Mouse (Mus musculus): ENCODE measurements around the gene Map2k6. TPM values are rescaled to one million over a fixed set of nuclear protein-coding genes. Genes with fewer than 3 reads are reported as not detected.

Gene Map2k6
- polyA plus RNA-seq, 1 experiment from 2014 or later = 18.9 TPM

- H3K4me3 ChIP-seq (replicated peaks) = no peak overlapping the region
- WGBS = 69% methylated on average over 11 of the region's 11 CpGs
- ATAC-seq = no peak
- H3K4me1 ChIP-seq (replicated peaks) = no peaks in the 10 kb centered on the region
- H3K9me3 ChIP-seq = no peaks in the 10 kb centered on the region
- H3K27me3 ChIP-seq (replicated peaks) = no peaks in the 10 kb centered on the region
- peaks cover 17% of the 10 kb centered on the region; the same call in 1 of the 2 replicates for H3K36me3 ChIP-seq
- no peak overlapping the region for H3K9ac ChIP-seq
- no peak overlapping the region for H3K27ac ChIP-seq
- H3K4me2 ChIP-seq (replicated peaks) = no peak overlapping the region
Observed at GRCm38 (mm10) chr11:110502937-110503670, 104.2 kb downstream of the Map2k6 start.

GRCm38 (mm10) chr11:110511466-110511865, 112.5 kb downstream of the Map2k6 start:
- Histone ChIP-seq H3K9me3 (no peaks in the 10 kb centered on the region), H3K27ac (no peak overlapping the region), H3K9ac (no peak overlapping the region), H3K36me3 (peaks cover 24% of the 10 kb centered on the region), H3K4me1 (replicated peaks) (no peaks in the 10 kb centered on the region), H3K4me2 (replicated peaks) (no peak overlapping the region), H3K4me3 (replicated peaks) (no peak overlapping the region), H3K27me3 (replicated peaks) (no peaks in the 10 kb centered on the region)
- no peak for ATAC-seq
- 92% methylated on average over 7 of the region's 7 CpGs for WGBS

- H3K9ac ChIP-seq = no peak overlapping the region
- H3K4me1 ChIP-seq (replicated peaks) = no peaks in the 10 kb centered on the region
- no peak for ATAC-seq
- H3K9me3 ChIP-seq = no peaks in the 10 kb centered on the region
- 100% methylated on average over 1 of the region's 1 CpGs for WGBS
- H3K36me3 ChIP-seq = peaks cover 5% of the 10 kb centered on the region; the same call in 1 of the 2 replicates
- H3K27me3 ChIP-seq (replicated peaks) = no peaks in the 10 kb centered on the region
- H3K4me3 ChIP-seq (replicated peaks) = no peak overlapping the region
- no peak overlapping the region for H3K27ac ChIP-seq
- no peak overlapping the region for H3K4me2 ChIP-seq (replicated peaks)
Observed at GRCm38 (mm10) chr11:110518648-110519047, 119.7 kb downstream of the Map2k6 start.

DNA sequence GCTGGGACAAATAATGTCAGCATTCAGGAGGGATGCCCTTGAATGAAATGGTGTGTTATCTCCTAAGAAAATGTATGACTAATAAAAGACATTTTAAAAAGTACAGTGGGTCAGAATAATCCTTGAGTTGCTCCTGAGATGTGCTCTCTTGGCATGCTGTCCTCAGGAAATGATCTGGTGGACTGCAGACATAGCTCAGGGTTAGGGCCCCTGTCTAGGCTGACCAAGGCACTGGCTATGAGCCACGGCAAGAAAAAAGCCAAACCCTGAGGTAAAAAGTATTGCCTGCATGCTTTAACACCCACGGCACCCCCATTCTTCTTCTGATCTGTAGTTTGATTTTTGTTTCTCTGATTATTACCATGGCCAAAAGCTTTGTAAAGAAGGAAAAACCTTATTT, 124.0 kb downstream of the Map2k6 start:
- H3K27me3 ChIP-seq (replicated peaks) = no peaks in the 10 kb centered on the region
- no peak overlapping the region for H3K27ac ChIP-seq
- no peak overlapping the region for H3K4me2 ChIP-seq (replicated peaks)
- no peak overlapping the region for H3K9ac ChIP-seq
- WGBS = 93% methylated on average over 2 of the region's 2 CpGs
- no peaks in the 10 kb centered on the region for H3K36me3 ChIP-seq
- H3K9me3 ChIP-seq = no peaks in the 10 kb centered on the region
- no peak for ATAC-seq
- no peak overlapping the region for H3K4me3 ChIP-seq (replicated peaks)
- H3K4me1 ChIP-seq (replicated peaks) = no peaks in the 10 kb centered on the region

DNA sequence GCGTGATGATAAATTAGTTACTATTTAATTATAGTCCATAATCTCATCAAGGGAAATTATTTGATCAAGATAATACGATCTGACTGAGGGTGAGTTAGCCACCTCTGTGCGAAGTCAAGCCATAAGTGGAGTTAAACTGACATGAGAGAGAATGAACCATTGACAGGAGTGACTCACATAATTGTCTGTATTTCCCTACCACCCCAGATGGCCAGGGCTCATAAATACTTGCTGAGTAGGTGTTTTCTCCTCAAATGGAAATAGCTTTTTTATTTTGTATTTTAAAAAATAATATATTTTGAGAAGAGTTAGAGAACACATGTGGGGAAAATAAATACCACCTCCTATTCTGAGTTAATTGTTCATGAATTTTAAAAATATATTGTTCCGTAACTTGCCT, 127.2 kb downstream of the Map2k6 start:
- Histone ChIP-seq H3K36me3 (no peaks in the 10 kb centered on the region), H3K27me3 (replicated peaks) (no peaks in the 10 kb centered on the region), H3K4me1 (replicated peaks) (no peaks in the 10 kb centered on the region), H3K4me2 (replicated peaks) (no peak overlapping the region), H3K9me3 (no peaks in the 10 kb centered on the region), H3K4me3 (replicated peaks) (no peak overlapping the region), H3K9ac (no peak overlapping the region), H3K27ac (no peak overlapping the region)
- 94% methylated on average over 4 of the region's 4 CpGs for WGBS
- no peak for ATAC-seq

DNA sequence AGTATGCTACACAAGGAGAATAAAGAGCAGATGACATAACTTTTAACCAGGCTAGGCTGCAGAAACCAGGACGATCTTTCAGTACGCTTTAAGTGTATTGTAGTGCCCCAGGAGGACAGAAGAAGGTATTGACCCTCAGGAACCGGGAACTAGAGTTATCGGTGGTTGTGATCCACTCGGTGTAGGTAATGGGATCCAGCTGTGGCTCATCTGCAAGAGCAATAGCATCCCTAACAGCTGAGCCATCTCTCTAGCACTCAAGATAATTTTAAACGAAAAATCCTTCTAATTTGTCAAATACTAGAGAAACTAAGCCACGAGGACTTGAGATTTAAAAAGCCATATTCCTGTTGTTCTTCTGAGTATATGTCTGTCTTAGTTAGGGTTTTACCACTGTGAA, 132.2 kb downstream of the Map2k6 start:
- WGBS = 69% methylated on average over 7 of the region's 7 CpGs
- Histone ChIP-seq H3K9me3 (no peaks in the 10 kb centered on the region), H3K4me2 (replicated peaks) (no peak overlapping the region), H3K9ac (no peak overlapping the region), H3K4me1 (replicated peaks) (no peaks in the 10 kb centered on the region), H3K27me3 (replicated peaks) (no peaks in the 10 kb centered on the region), H3K27ac (no peak overlapping the region), H3K4me3 (replicated peaks) (no peak overlapping the region), H3K36me3 (no peaks in the 10 kb centered on the region)
- no peak for ATAC-seq

- Histone ChIP-seq H3K4me2 (replicated peaks) (no peak overlapping the region), H3K4me3 (replicated peaks) (no peak overlapping the region), H3K4me1 (replicated peaks) (no peaks in the 10 kb centered on the region), H3K36me3 (no peaks in the 10 kb centered on the region), H3K9me3 (no peaks in the 10 kb centered on the region), H3K27ac (no peak overlapping the region), H3K27me3 (replicated peaks) (no peaks in the 10 kb centered on the region), H3K9ac (no peak overlapping the region)
- no peak for ATAC-seq
- WGBS = 54% methylated on average over 4 of the region's 4 CpGs
Observed at GRCm38 (mm10) chr11:110534856-110535255, 135.9 kb downstream of the Map2k6 start.

DNA sequence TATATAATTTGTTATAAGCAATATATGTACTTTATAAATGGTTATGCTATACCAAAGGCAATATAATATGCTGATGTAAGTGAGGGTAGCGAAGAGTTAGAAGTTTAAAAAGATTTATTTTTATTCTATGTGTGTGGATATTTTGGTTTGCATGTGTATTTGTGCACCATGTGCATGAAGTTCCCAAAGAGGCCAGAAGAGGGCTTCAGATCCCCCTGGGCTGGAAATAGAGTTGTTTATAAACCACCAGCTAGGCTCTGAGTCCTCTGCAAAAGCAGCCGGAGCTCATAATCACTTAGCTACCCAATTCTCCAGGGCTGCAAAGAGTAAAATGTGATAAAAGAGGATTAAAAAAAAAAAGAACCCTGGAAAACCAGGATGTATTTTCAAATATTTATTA, 137.6 kb downstream of the Map2k6 start:
- no peaks in the 10 kb centered on the region for H3K9me3 ChIP-seq
- no peaks in the 10 kb centered on the region for H3K36me3 ChIP-seq
- no peak overlapping the region for H3K4me3 ChIP-seq (replicated peaks)
- no peaks in the 10 kb centered on the region for H3K4me1 ChIP-seq (replicated peaks)
- no peak overlapping the region for H3K27ac ChIP-seq
- H3K27me3 ChIP-seq (replicated peaks) = no peaks in the 10 kb centered on the region
- 84% methylated on average over 2 of the region's 2 CpGs for WGBS
- no peak overlapping the region for H3K9ac ChIP-seq
- ATAC-seq = no peak
- H3K4me2 ChIP-seq (replicated peaks) = no peak overlapping the region

- peak; percentile 34; the same call in 1 of the 2 replicates for ATAC-seq
- Histone ChIP-seq H3K27me3 (replicated peaks) (no peaks in the 10 kb centered on the region), H3K4me1 (replicated peaks) (no peaks in the 10 kb centered on the region), H3K4me2 (replicated peaks) (peak overlapping the region; percentile 52), H3K4me3 (replicated peaks) (no peak overlapping the region), H3K36me3 (no peaks in the 10 kb centered on the region), H3K27ac (no peak overlapping the region), H3K9me3 (no peaks in the 10 kb centered on the region), H3K9ac (no peak overlapping the region)
- 8% methylated on average over 15 of the region's 15 CpGs for WGBS
Observed at GRCm38 (mm10) chr11:110537602-110538001, 138.7 kb downstream of the Map2k6 start.

DNA sequence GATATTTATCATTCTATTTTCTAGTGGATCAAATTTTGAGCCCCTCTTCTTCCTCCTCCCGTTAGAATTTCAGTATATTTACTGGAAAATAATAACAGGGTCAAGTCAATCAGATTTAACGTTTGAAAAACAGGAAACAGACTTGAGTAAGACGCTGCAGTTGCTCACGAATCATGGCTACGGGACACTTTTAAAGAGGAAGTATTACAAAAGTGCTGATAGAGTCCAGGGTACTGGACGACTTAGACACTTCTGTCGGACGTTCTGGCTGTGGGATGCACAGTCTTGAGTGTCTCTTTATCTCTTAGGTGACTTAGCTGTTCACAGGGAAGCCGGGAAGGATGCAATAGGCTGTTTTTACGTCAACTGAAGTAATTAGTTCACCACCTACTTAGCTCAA, 139.3 kb downstream of the Map2k6 start:
- Histone ChIP-seq H3K9ac (no peak overlapping the region), H3K36me3 (no peaks in the 10 kb centered on the region), H3K4me3 (replicated peaks) (no peak overlapping the region), H3K4me1 (replicated peaks) (no peaks in the 10 kb centered on the region), H3K27me3 (replicated peaks) (no peaks in the 10 kb centered on the region), H3K27ac (no peak overlapping the region), H3K4me2 (replicated peaks) (no peak overlapping the region), H3K9me3 (no peaks in the 10 kb centered on the region)
- no peak for ATAC-seq
- 46% methylated on average over 10 of the region's 10 CpGs for WGBS

DNA sequence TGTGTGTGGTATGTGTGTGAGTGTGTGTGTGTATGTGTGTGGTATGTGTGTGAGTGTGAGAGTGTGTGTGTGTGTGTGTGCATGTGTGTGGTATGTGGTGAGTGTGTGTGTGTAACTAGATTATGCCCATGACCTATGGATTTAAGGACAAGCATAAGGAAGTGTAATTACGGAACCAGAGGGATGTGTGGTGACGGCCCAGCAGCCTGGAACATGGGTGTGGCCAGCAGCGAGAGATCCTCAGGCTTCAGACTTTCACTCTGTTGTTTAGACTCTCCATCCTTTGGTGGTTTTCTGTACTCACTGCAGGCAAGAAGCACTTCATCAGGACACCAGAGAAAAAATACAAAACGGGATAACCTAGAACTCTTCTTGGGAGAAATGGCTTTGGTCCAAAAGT, 143.0 kb downstream of the Map2k6 start:
- WGBS = 70% methylated on average over 4 of the region's 4 CpGs
- no peak; the same call in 1 of the 2 replicates for ATAC-seq

DNA sequence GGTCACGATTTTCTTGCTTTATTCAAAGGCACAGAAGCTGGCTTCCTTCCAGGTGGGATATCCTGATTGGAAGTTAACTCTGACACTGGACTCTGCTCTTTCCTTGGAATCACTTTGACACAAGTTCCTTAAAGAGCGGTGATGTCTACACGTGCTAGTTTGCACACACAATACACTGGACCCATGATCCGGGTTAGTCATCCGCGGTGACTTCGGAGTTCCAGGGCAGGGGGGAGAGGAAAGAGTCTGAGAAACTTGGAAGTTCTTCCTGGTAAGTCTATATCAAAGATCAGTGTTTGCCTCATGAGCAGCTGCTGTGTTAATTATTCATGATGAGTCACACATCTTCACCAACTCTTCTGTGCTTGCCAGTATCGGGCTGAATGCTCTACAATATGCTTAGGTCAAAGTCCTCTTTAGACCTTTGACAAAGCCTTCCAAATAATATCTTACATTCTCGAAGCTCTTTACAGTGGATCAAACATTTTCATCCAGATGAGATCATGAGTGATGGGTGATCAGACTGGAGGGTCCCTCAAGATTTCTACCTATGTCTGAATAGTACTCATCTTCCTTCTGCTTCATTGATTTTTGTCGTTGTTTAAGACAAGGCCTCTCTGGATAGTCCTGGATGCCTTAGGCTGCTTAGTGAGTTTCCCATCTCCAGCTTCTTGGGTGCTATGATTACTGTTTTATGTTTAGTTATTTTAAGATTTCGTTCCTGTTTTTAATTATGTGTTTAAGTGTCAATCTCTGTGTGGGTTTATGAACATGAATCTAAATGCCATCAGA, 145.7 kb downstream of the Map2k6 start:
- Histone ChIP-seq H3K4me1 (replicated peaks) (no peaks in the 10 kb centered on the region), H3K9ac (no peak overlapping the region), H3K4me3 (replicated peaks) (no peak overlapping the region), H3K9me3 (no peaks in the 10 kb centered on the region), H3K4me2 (replicated peaks) (no peak overlapping the region), H3K27ac (0 out of 2 replicates have a peak overlapping the region, but pooled peaks have one; percentile 22), H3K27me3 (replicated peaks) (no peaks in the 10 kb centered on the region), H3K36me3 (no peaks in the 10 kb centered on the region)
- peak; percentile 92 for ATAC-seq
- 67% methylated on average over 11 of the region's 11 CpGs for WGBS

More for the DNA sequence above, 143.0 kb downstream of the Map2k6 start:
- H3K27me3 ChIP-seq (replicated peaks) = no peaks in the 10 kb centered on the region
- no peak overlapping the region for H3K4me3 ChIP-seq (replicated peaks)
- no peaks in the 10 kb centered on the region for H3K9me3 ChIP-seq
- H3K27ac ChIP-seq = no peak overlapping the region
- no peak overlapping the region for H3K4me2 ChIP-seq (replicated peaks)
- no peak overlapping the region for H3K9ac ChIP-seq
- H3K36me3 ChIP-seq = no peaks in the 10 kb centered on the region
- no peaks in the 10 kb centered on the region for H3K4me1 ChIP-seq (replicated peaks)

All from intestine, embryonic 15.5 days (tissue).